Mouse (Mus musculus) megakaryocyte, embryonic 14.5 days (primary cell): ENCODE results near the gene AI413582.

Experiments used
- FLI1 ChIP-seq: IDR thresholded peaks from 2 replicates; pipeline ENCODE4 v1.6.1; 2012; ENCODE audit warnings: low read length, inconsistent platforms, mixed read lengths
- GATA1 ChIP-seq: IDR thresholded peaks from 3 replicates; pipeline ENCODE4 v1.6.1; 2012; ENCODE audit warnings: mixed read lengths, low read length, inconsistent platforms, borderline replicate concordance

DNA sequence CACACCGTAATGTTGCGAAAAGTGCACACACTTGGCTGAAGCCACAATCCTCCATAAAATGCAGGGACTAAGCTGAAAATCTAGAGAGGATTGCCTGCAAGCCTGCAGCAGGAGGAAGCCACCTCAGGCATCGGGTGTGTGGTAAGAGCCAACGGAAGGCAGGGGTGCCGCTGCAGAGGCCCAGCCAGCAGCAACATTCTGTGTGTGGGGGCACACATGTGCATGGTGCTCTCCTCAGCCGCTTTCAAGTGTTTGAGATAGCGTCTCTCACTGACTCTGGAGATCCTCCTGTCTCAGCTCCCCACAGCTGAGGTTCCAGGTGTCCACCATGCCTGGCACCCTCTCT is 27.0 kb upstream of the AI413582 start:
- no peak for TF ChIP-seq GATA1
- TF ChIP-seq FLI1: no peak
